Mouse (Mus musculus): ENCODE results near the gene Nav2.

- peak; percentile 71 for TF ChIP-seq CTCF (IDR thresholded peaks at IDR 0.05; ENCODE audit: borderline replicate concordance, insufficient read depth, low read depth, low read length)
- no peak for TF ChIP-seq POLR2A (IDR thresholded peaks at IDR 0.05; ENCODE audit: borderline replicate concordance, insufficient read depth, low read length)
Observed at GRCm38 (mm10) chr7:49427843-49428242, 519.3 kb downstream of the Nav2 start.

All from cerebellum, adult 2 months (tissue).